Mouse (Mus musculus) megakaryocyte, embryonic 14.5 days (primary cell): ENCODE measurements around the gene Serpinb9.

Source experiments
- FLI1 ChIP-seq: IDR thresholded peaks from 2 replicates; pipeline ENCODE4 v1.6.1; 2012; ENCODE audit warnings: low read length, inconsistent platforms, mixed read lengths
- GATA1 ChIP-seq: IDR thresholded peaks from 3 replicates; pipeline ENCODE4 v1.6.1; 2012; ENCODE audit warnings: mixed read lengths, low read length, inconsistent platforms, borderline replicate concordance

DNA sequence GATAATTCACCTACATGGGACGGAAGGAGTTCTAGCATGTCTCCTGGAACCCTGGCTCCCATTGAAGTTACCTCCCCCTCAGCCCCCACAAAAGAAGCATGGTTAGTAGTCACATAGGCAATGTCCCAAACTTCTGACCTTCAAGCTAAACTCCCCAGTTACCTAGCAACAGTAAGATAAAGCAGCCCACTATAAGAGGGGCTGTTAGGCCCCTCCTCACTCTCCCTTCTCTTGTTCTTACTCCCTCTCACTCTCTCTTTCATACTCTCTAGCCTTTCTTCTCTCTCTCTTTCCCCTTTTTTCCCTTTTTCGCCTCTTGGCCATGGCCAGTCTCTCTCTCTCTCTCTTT, 9.2 kb upstream of the Serpinb9 start:
- TF ChIP-seq GATA1 = no peak
- TF ChIP-seq FLI1 = no peak
